In genomic region chr16:17986456-17987132, GRCm38 (mm10) we compare ENCODE assay signal across 9 mouse cellular contexts. TPM values are rescaled to one million over a fixed set of nuclear protein-coding genes. Genes with fewer than 3 reads are reported as not detected.
DNase-seq lines count a peak whose midpoint lies in the region.
"Had no signal": no experiment of that assay in that cellular context is flagged by ENCODE, and none has a peak within 500 bp of the region (broad histone marks: within the 10 kb centered on the region; RNA-seq: fewer than 3 reads in every experiment).

No protein-coding gene starts in this region.

- peak; percentile 15 to 53 for DNase-seq in layer of hippocampus, adult 18-20 months (ENCODE audit: low spot score in 2 of 2)
- no peak for DNase-seq in layer of hippocampus, adult 9-10 months (ENCODE audit: low spot score)
- peak; percentile 50 for DNase-seq in adrenal gland, adult 2 months
- DNase-seq in embryonic facial prominence, embryonic 10.5 days (ENCODE audit: low spot score): peak; percentile 59
- peak; percentile 20 for DNase-seq in hindlimb bud, embryonic 11.5 days (ENCODE audit: extremely low spot score, low read depth, low spot score)
- DNase-seq in limb, embryonic 10.5 days (ENCODE audit: low spot score): peak; percentile 63
- DNase-seq in retina, adult 2 months (ENCODE audit: low read depth, low spot score): peak; percentile 16
- peak; percentile 81 for DNase-seq in thymus, postnatal 4 days

- WGBS in embryonic facial prominence, embryonic 10.5 days: 60% methylated on average over 10 of the region's 10 CpGs
- WGBS in limb, embryonic 10.5 days: 71% methylated on average over 10 of the region's 10 CpGs

- no peak overlapping the region for H3K27ac ChIP-seq in embryonic facial prominence, embryonic 10.5 days (replicated peaks)
- H3K27ac ChIP-seq in limb, embryonic 10.5 days: no peak overlapping the region
- H3K27ac ChIP-seq: limb, embryonic 13.5 days had no signal

- H3K4me3 ChIP-seq in embryonic facial prominence, embryonic 10.5 days: no peak overlapping the region
- H3K4me3 ChIP-seq in limb, embryonic 10.5 days: no peak overlapping the region
- H3K4me3 ChIP-seq: limb, embryonic 13.5 days had no signal

- H3K4me1 ChIP-seq in embryonic facial prominence, embryonic 10.5 days: no peaks in the 10 kb centered on the region; the same call in 1 of the 2 replicates
- H3K4me1 ChIP-seq in limb, embryonic 10.5 days: peaks cover 4% of the 10 kb centered on the region

- peaks cover 20% of the 10 kb centered on the region for H3K9me3 ChIP-seq in embryonic facial prominence, embryonic 10.5 days
- H3K9me3 ChIP-seq in limb, embryonic 10.5 days (replicated peaks): peaks cover 7% of the 10 kb centered on the region; the same call in 1 of the 2 replicates

- H3K36me3 ChIP-seq in embryonic facial prominence, embryonic 10.5 days (replicated peaks): no peaks in the 10 kb centered on the region
- no peaks in the 10 kb centered on the region for H3K36me3 ChIP-seq in limb, embryonic 10.5 days
- H3K36me3 ChIP-seq: limb, embryonic 13.5 days had no signal

- peaks cover 5% of the 10 kb centered on the region; the same call in 1 of the 2 replicates for H3K27me3 ChIP-seq in embryonic facial prominence, embryonic 10.5 days (replicated peaks; ENCODE audit: low read depth, poor library complexity, severe bottlenecking)
- H3K27me3 ChIP-seq in limb, embryonic 10.5 days (ENCODE audit: low read depth, poor library complexity, severe bottlenecking): no peaks in the 10 kb centered on the region
- H3K27me3 ChIP-seq: limb, embryonic 13.5 days had no signal

RNA-seq across cellular contexts. Expression of gene Vpreb2, which starts 6.4 kb away (rescaled TPM):
- total RNA-seq in layer of hippocampus, adult 18-20 months (2021): under 1 TPM in 1 of 2 experiments, not detected in 1; 0.71 TPM
- total RNA-seq in adrenal gland, adult 2 months (2021): not detected
- polyA plus RNA-seq in adrenal gland, adult 2 months (2012; rRNA removed): not detected in 2 replicates
- polyA plus RNA-seq in embryonic facial prominence, embryonic 10.5 days (2016; fragmentation: Nextera tagmentation; extraction: Ambion mirVana): not detected in 2 replicates
- not detected in 2 replicates for polyA plus RNA-seq in limb, embryonic 10.5 days (2016; fragmentation: Nextera tagmentation; extraction: Ambion mirVana)
- polyA plus RNA-seq: limb, embryonic 13.5 days had no signal

RNA-seq across cellular contexts. Expression of gene Slc25a1, which starts 58.6 kb away (rescaled TPM):
- total RNA-seq in layer of hippocampus, adult 18-20 months (2021): 10 to 100 TPM; 42.0 to 45.9 TPM
- total RNA-seq in adrenal gland, adult 2 months (2021): 100 to 1,000 TPM; 215 to 471 TPM
- 601 and 791 TPM in 2 replicates for polyA plus RNA-seq in adrenal gland, adult 2 months (2012; rRNA removed)
- polyA plus RNA-seq in embryonic facial prominence, embryonic 10.5 days (2016; fragmentation: Nextera tagmentation; extraction: Ambion mirVana): 85.8 and 90.6 TPM in 2 replicates
- polyA plus RNA-seq in limb, embryonic 10.5 days (2016; fragmentation: Nextera tagmentation; extraction: Ambion mirVana): 94.2 and 103 TPM in 2 replicates
